Mouse (Mus musculus): Measurements from ENCODE around the gene Tufm.

DNA sequence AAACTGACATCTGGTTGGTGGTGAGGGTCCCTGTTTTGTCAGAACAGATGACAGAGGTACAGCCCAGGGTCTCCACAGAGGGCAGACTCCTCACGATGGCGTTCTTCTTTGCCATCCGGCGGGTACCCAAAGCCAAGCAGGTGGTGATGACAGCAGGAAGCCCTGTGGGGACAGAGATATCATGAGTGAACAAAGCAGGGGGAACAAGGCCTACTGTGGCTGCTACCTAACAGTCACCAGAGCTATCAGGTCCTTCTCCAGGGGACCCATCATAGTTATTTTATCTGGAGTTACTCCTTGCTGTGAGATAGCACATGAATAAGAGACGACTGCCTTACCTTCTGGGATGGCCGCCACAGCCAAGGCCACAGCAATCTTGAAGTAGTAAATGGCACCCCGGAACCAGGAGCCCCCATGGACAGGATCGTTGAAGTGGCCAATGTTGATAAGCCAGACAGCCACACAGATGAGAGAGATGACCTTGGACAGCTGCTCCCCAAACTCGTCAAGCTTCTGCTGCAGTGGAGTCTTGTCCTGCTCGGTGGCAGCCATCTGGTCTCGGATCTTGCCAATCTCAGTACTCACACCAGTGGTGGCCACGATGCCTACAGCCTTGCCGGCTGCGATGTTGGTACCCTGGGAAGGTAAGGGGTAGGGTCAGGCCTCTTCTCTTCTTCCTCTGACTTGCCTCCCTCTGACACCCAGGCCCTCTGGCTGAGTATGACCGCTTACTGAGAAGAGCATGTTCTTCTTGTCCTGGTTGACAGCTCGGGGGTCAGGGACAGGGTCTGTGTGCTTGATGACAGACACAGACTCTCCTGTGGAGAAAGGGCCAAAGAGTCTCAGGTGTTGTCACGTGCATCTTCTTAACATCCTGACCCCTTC, 30.5 kb upstream of the Tufm start:
- TF ChIP-seq CTCF (IDR thresholded peaks at IDR 0.05; ENCODE audit: borderline replicate concordance, extremely low read depth, insufficient read depth, insufficient read length): no peak
- TF ChIP-seq POLR2A (IDR thresholded peaks at IDR 0.05; ENCODE audit: borderline replicate concordance, extremely low read depth, insufficient read depth, insufficient read length, poor library complexity, severe bottlenecking): no peak

Data from brain, embryonic 14.5 days (tissue).